Mouse (Mus musculus) embryo, embryonic 9.5 days (tissue): ENCODE measurements around the gene Ascc2.

Experiments
- DNase-seq: peaks from one replicate; pipeline ENCODE4 v3.0.0-alpha.2; 2017; ENCODE audit errors: extremely low spot score

Gene Ascc2

DNA sequence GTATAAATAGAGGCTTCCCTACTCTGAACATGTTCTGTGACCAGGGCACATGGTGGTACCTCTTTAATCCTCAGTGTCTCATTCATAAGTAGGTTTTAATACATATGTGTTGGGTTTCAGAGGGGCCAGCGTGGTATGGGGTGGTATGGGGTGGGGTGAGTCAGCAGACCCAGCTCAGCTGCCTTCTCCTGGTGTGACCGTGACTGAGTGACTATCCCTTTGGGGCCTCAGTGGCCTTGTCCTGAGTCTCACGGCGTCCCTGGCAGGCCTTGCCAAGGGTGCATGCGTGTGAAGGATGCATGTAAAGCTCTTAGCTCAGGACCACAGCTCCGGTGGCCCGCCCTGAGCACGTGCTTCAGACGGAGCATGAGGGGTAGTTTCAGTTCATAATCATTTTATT, 82.4 kb downstream of the Ascc2 start:
- DNase-seq, result no peak

DNA sequence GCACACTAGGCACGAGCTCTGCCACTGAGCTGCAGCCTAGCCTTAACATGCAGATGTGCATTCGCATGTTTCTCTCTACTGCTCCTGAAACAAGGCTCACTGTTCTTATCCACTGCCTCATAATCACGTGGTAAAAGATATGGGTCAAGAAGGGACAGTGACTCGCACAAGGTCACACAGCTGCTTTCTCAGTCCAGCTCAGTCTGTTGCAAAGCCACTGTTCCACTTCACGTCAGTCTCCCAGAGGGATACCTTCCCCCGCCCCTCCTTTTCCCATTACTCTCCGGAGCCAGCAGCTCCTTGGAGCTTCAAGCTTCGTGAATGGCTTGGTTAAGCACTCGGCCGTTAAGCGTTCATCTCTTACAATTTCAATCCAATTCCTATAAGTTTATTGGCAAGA, 82.8 kb downstream of the Ascc2 start:
- DNase-seq, result no peak

DNA sequence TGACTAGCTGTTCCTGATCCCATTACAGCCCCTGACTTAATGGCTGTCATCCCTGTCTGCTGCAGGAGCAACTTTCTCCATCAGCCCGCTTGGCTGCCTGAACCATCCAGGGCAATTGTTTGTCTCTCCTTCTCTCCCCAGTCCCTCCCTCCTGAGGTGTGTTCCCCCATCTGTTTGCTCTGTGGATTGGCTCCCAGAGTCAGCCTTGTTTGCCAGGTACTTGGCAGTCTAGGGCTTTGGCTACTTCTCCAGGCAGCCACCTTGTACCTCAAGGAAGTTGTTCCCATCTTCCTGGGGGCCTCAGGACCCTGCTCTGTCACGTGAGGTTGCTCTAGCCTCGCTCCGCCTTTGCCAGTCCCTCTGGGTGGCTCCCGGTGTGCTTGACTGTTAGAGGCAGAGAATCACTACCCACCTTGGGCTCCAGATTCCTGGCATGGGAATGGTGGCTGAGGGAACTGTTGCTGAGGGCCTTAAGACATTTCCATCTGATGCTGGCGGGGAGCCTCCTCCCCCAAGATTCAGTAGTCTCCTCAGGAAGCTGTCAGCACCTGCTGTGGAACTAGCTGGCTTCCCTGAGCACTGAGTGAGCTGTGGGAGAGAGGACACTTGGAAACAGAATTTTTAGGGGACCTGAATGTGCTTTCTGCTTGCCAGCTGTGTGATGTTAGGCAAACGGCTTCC, 83.5 kb downstream of the Ascc2 start:
- DNase-seq, result no peak

DNA sequence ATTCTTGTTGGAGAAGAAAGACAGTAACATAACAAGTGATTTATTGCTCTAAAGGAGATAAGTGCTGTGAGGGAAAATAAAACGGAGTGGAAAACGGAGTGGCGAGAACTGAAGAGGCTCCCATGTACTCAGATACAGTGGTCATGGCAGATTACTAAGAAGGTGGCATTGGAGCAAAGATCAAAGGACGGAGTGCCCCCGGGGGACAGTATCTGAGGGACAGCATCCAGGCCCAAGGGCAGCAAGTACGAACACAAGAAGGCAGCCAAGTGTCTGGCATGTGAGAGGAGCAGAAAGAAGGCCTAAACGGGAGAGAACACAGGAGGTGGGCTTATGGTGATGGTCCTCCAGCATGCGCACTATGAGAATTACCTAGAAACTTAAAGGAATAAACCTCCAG, 84.2 kb downstream of the Ascc2 start:
- DNase-seq, result no peak

DNA sequence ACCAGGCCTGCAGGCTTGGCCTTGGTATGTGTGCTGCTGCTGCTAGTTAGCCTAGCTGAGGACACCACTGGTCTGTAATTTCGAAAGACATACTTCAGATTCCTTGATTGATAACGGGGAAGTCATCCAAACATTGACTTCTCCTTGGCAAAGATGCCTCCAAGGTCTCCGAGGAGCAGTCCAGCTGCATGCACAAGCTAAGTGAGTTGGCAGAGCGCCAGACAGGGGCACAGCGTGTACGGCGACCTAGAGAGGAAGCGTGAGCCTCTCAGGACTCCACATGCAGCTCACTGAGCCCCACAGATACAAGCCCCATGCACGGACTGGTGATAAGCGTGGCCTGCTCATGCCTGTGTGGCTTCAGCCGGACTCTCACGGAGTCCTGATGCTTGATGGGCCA, 92.1 kb downstream of the Ascc2 start:
- DNase-seq, result no peak

DNA sequence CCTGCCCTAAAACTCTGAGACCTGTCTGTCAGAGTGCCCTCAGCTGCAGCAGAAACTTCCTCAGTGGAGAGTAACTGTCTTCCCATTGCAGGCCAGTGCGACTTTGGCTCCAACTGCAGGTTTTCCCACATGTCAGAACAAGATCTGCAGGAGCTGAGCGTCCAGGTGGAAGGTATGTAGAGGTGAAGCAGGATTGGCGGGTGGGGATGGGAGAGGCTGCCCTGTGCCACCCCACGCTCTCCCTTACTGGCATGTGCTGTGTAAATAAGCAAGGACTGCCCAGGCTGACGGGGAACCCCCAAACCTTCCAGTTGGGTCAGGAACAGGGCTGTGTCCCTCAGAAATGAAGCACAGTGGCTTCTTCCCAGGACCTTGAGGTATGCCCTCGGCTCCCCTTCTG, 92.5 kb downstream of the Ascc2 start:
- no peak for DNase-seq

DNA sequence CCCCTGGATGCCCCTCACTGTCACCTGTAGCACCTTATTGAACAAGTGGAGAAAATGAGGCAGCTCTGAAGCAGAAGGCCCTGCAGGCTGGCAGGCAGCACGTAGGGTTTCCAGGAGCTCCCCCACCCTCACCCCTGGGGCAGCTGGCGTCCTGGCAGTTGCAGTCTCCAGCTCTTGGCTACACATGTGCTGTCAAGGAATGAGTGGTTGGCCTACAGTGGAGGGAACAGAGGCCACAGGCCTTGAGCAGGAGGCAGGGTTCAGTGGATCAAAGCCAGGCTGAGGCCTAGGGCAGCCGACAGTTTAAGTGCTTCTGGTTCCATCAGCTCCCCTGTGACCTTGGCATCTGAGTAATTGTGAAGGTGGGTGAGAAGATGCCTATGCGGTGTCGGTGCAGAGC, 93.4 kb downstream of the Ascc2 start:
- DNase-seq, result no peak

DNA sequence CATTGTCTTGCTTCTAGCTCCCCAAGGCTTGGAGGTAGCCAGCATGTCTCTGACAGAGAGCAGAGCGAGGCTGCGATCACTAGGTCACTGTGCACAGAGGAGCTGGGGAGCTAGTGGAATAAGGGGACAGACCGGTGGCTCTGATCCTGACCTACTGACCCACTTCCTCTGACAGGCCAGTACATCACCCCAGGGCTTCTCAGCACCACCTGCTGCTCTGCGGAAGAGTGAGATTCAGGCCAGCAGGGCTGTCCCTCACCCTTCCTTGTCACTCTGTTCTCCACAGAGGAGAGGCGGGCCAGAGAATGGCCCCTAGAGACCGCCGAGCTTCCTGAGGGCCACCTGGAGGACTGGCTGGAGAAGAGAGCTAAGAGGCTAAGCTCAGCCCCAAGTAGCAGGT, 94.2 kb downstream of the Ascc2 start:
- DNase-seq, result no peak

DNA sequence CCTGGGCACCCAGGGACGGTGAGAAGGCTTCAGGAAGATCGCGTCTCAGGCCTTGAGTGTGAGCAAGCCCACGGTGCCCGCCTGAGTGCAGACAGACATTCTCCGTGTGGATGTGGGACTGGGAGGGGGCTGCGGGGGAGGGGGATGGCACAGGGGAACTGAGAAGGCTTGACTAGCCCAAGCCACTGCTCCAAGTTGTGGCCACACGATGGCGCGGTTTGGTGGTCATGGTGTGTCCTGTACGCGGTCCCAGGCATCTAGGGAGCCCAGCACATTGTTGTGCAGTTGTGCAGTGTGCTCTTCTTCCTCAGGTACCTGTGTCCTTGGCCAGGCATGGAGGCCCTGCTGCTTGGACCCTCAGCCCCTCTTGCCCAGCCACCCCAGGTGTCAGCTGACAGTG, 96.6 kb downstream of the Ascc2 start:
- DNase-seq, result peak; percentile 39
